Mouse (Mus musculus) kidney, adult 2 months (tissue): ENCODE measurements around the gene Cygb. TPM values are rescaled to one million over a fixed set of nuclear protein-coding genes. Genes with fewer than 3 reads are reported as not detected.

Experiments used
- DNase-seq: peaks from one replicate; pipeline ENCODE4 v3.0.0; 2021
- H3K27ac ChIP-seq: fragments of 200-500 bp; 2 replicates; pipeline ENCODE4 v1.5.1; 2012; ENCODE audit warnings: low read depth, low read length, control low read depth, inconsistent platforms; ENCODE audit not compliant: insufficient read depth
- H3K27me3 ChIP-seq: fragments of 200-500 bp; replicated peaks from 2 replicates; pipeline ENCODE4 v1.6.1; 2012; ENCODE audit warnings: mild to moderate bottlenecking, moderate library complexity, low read length, inconsistent platforms; ENCODE audit not compliant: control insufficient read depth, insufficient read depth
- H3K36me3 ChIP-seq: fragments of 200-500 bp; 2 replicates; pipeline ENCODE4 v1.6.1; 2012; ENCODE audit warnings: mild to moderate bottlenecking, moderate library complexity, low read length, inconsistent platforms; ENCODE audit not compliant: control insufficient read depth, insufficient read depth
- H3K4me1 ChIP-seq: fragments of 200-500 bp; 2 replicates; pipeline ENCODE4 v1.6.1; 2011; ENCODE audit warnings: low read length; ENCODE audit not compliant: control insufficient read depth, insufficient read depth
- H3K4me3 ChIP-seq: fragments of 200-500 bp; 2 replicates; pipeline ENCODE4 v1.5.1; 2011; ENCODE audit warnings: mild to moderate bottlenecking, low read depth, low read length, control low read depth; ENCODE audit not compliant: insufficient read depth
- CTCF ChIP-seq: fragments of 200-500 bp; conservative IDR thresholded peaks from 2 replicates; pipeline ENCODE4 v1.5.1; 2011; ENCODE audit warnings: low read depth, mild to moderate bottlenecking, control low read depth, low read length, moderate library complexity, mixed read lengths; ENCODE audit not compliant: insufficient read depth, insufficient read length
- POLR2A ChIP-seq: fragments of 200-500 bp; IDR thresholded peaks from one replicate; pipeline ENCODE4 v1.6.1; 2011; ENCODE audit warnings: low read depth, low read length, control low read depth
- WGBS: fragments of 180-500 bp; shearing (Covaris S2); methylation state at CpG from one replicate; pipeline ENCODE4 v1.1.7; 2018; 5-methylcytosine and 5-hydroxymethylcytosine counted together
- polyA plus RNA-seq: library from polyadenylated mRNA; depleted of rRNA; stranded (reverse); fragments of >200 nt; gene quantifications from 2 replicates; pipeline ENCODE4 v1.2.3, GENCODE M21; 2012

Cygb gene
- polyA plus RNA-seq, 1 experiment: 16.2 TPM

- 81% methylated on average over 10 of the region's 10 CpGs for WGBS
Observed at GRCm38 (mm10) chr11:116626299-116627071, 27.6 kb downstream of the Cygb start, which contains the start of gene Rhbdf2. Gene Rhbdf2 (minus strand): TSS chr11:116627019.

DNA sequence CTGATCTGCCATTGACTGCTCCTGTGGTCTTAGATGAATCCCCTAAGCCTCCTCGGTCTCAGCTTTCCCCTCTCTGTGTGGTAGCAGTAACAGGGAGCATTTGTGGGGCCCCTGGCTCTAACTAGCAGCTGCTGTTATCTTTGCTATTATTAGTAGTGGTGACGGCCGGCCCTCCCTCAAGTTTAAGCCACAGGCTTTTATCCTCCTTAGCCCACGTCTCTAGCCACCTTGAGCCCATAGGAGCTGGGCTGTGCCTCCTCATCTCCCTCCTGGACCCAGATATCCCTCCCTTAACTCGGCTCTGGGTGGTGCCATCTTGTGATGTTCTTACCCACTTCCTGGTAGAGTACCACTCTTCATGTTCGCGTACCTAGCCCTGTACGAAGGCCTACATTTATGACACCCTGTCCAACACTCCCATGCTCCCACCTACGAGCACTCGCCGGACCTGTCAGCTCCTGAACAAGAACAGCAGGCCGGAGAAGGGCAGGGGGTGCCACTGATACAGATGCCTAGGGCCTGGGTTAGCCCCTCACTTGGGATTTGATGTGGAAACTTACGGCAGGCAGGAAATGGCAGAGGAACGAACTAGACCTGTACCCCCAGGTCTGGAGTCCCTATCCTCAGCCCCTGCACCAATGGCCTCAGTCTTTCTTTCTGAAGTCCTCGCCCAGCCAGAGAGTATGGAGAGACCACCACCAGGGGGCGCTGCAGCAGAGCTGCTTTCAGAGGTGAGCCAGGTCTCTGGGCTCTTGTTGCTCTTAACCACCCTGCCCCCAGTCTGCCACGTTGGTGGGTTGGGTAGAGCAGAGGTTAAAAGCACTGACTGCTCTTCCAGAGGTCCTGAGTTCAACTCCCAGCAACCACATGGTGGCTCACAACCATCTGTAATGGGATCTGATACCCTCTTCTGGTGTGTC is 28.8 kb downstream of the Cygb start:
- Histone ChIP-seq H3K4me1 (peaks cover 30% of the 10 kb centered on the region), H3K27ac (no peak overlapping the region), H3K36me3 (no peaks in the 10 kb centered on the region), H3K27me3 (no peaks in the 10 kb centered on the region), H3K4me3 (no peak overlapping the region)
- 83% methylated on average over 17 of the region's 17 CpGs for WGBS
- TF ChIP-seq POLR2A (no peak), CTCF (peak; percentile 61)
- DNase-seq: peak; percentile 59

More at GRCm38 (mm10) chr11:116626299-116627071, 27.6 kb downstream of the Cygb start, which contains the start of gene Rhbdf2:
- no peak for DNase-seq
- TF ChIP-seq CTCF (no peak), POLR2A (no peak)
- Histone ChIP-seq H3K4me3 (no peak within 1 kb of the TSS), H3K36me3 (no peaks in the 10 kb centered on the region), H3K27ac (no peak within 1 kb of the TSS), H3K4me1 (peaks cover 19% of the 10 kb centered on the region), H3K27me3 (no peaks in the 10 kb centered on the region)

DNA sequence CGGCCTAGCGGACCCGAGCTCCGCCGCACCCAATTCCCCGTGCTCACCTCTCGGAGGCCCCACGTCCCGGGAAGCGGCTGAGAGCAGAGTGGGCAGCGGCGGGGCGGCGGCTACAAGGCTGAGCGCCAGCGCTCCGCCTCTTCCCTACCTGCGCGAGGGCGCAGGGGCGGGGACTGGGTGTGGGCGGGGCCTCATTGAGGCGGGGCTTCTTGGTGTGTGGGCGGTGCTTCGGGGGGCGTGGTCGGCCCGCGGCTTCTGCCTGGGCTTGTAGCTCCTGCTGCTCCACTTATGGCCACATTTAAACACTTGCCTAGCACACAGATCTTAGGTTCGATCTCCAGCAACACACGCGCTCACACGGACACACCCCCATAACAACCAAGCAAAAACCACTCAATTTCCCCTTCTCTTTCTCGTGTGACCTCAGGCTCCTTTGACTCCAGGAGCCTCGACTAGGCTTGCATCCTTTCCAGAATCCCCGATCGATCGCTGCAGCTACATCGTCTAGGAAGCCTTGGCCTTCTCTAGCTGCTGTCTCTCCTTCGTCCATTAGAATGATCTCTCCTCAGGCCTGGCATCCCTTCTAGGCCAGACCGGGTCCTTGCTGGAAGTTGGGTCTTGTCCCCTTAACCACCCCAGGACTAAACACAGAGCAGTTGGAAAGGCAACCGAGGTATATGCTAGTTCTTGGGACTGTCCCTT is 29.8 kb downstream of the Cygb start:
- DNase-seq: peak; percentile 93
- Histone ChIP-seq H3K36me3 (no peaks in the 10 kb centered on the region), H3K4me1 (peaks cover 34% of the 10 kb centered on the region), H3K27ac (peak overlapping the region; percentile 34), H3K27me3 (no peaks in the 10 kb centered on the region), H3K4me3 (peak overlapping the region; percentile 64)
- 14% methylated on average over 42 of the region's 42 CpGs for WGBS
- TF ChIP-seq POLR2A (no peak), CTCF (no peak)

- Histone ChIP-seq H3K36me3 (no peaks in the 10 kb centered on the region), H3K27ac (peak overlapping the region; percentile 34), H3K27me3 (no peaks in the 10 kb centered on the region), H3K4me3 (peak overlapping the region; percentile 64), H3K4me1 (peaks cover 40% of the 10 kb centered on the region)
- peak; percentile 63 for DNase-seq
- TF ChIP-seq CTCF: no peak
- TF ChIP-seq POLR2A: no peak
- 9% methylated on average over 40 of the region's 40 CpGs for WGBS
Observed at GRCm38 (mm10) chr11:116623281-116624124, 30.6 kb downstream of the Cygb start.

DNA sequence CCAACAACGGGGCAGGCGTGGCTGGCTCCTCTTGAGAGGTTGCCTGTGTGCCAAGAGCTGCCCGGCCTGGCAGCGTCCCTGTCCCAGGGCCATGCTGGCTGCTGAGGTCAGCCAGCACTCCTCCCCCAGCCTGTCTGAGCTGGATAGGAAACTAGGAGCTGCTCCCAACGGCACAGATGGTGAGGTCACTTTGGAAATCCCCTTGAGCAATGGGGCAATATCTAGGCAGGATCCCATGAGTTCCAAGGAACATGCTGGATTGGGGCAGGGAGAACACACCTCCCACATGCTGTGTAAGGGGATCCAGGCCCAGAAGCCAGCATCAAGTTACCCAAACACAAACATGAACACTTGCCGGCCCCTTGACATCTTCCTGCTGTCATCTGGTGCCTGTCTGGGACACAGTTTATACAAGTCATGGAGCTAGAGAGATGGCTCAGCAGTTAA is 32.8 kb downstream of the Cygb start:
- TF ChIP-seq POLR2A (no peak), CTCF (no peak)
- Histone ChIP-seq H3K36me3 (no peaks in the 10 kb centered on the region), H3K4me1 (peaks cover 46% of the 10 kb centered on the region), H3K4me3 (no peak overlapping the region), H3K27ac (no peak overlapping the region), H3K27me3 (no peaks in the 10 kb centered on the region)
- WGBS: 5% methylated on average over 6 of the region's 6 CpGs
- peak; percentile 92 for DNase-seq
